In genomic region chr2:101665058-101665702, GRCm38 (mm10) we compare ENCODE assay signal across 8 mouse cellular contexts. TPM values are rescaled to one million over a fixed set of nuclear protein-coding genes. Genes with fewer than 3 reads are reported as not detected.
DNase-seq lines count a peak whose midpoint lies in the region; ATAC-seq and TF ChIP-seq lines count a peak whose summit lies in the region.

No protein-coding gene starts in this region.

- H3K9ac ChIP-seq in hindbrain, embryonic 14.5 days = 0 out of 2 replicates have a peak overlapping the region, but pooled peaks have one; percentile 16

- no peak for DNase-seq in Patski (ENCODE audit: low read depth, low spot score)
- DNase-seq in cerebellum, postnatal 10 days = peak; percentile 89 to 92
- peak; percentile 67 to 68 for DNase-seq in frontal cortex, postnatal 14 days (ENCODE audit: low spot score in 2 of 2)
- peak; percentile 79 for DNase-seq in hindbrain, embryonic 14.5 days (ENCODE audit: low spot score)
- DNase-seq in layer of hippocampus, postnatal 25 days (ENCODE audit: extremely low spot score in 1 of 2, low spot score in 1 of 2) = peak; percentile 41 to 72
- DNase-seq in lung, postnatal 25 days (ENCODE audit: low spot score) = peak; percentile 79
- peak; percentile 74 for DNase-seq in retina, postnatal 7 days (ENCODE audit: low read depth, low spot score)
- DNase-seq in urinary bladder, postnatal 25 days (ENCODE audit: low spot score) = peak; percentile 48

- CTCF ChIA-PET in Patski (lab: Charles Lee) = interaction anchor here (0.9 to 2.0 kb wide), 4 partner anchors 14 to 193 kb away, joined by 3 to 10 read pairs (median 3); partner anchors contain the start of gene Traf6

- H3K36me3 ChIP-seq in hindbrain, embryonic 14.5 days (replicated peaks; ENCODE audit: control insufficient read depth, insufficient read depth) = no peaks in the 10 kb centered on the region

- no peaks in the 10 kb centered on the region for H3K4me1 ChIP-seq in hindbrain, embryonic 14.5 days (replicated peaks; ENCODE audit: control insufficient read depth, insufficient read depth, low read length)

- POLR2A ChIA-PET in Patski (lab: Charles Lee) = no interaction called here

- H3K9me3 ChIP-seq in hindbrain, embryonic 14.5 days (ENCODE audit: control insufficient read depth, low read length) = no peaks in the 10 kb centered on the region

- no peak overlapping the region for H3K4me3 ChIP-seq in hindbrain, embryonic 14.5 days (replicated peaks; ENCODE audit: low read length)

- ATAC-seq in Patski = peak; percentile 88
- ATAC-seq in hindbrain, embryonic 14.5 days (ENCODE audit: low FRiP score) = peak; percentile 76; the same call in 1 of the 2 replicates

- no peak overlapping the region for H3K4me2 ChIP-seq in hindbrain, embryonic 14.5 days (replicated peaks)

- in situ Hi-C loops in Patski (cut with MboI; ENCODE audit: low pct_unique_long_range_greater_than_20kb) = no loop called here

- H3K27me3 ChIP-seq in Patski = peaks cover 45% of the 10 kb centered on the region
- no peaks in the 10 kb centered on the region; the same call in 1 of the 2 replicates for H3K27me3 ChIP-seq in hindbrain, embryonic 14.5 days (ENCODE audit: control insufficient read depth, insufficient read depth, low read length)

- TF ChIP-seq CTCF in Patski (IDR thresholded peaks at IDR 0.05) = peak; percentile 94

- H3K27ac ChIP-seq in hindbrain, embryonic 14.5 days = peak overlapping the region; percentile 36; the same call in 1 of the 2 replicates

- WGBS in hindbrain, embryonic 14.5 days = 20% methylated on average over 9 of the region's 9 CpGs

RNA-seq across cellular contexts. Expression of gene Traf6, which starts 13.0 kb away (rescaled TPM):
- 13.8 TPM for polyA plus RNA-seq in Patski (2021)
- polyA plus RNA-seq in hindbrain, embryonic 14.5 days (2014; fragmentation: Nextera tagmentation; extraction: Ambion mirVana) = 8.0 and 8.5 TPM in 2 replicates
- total RNA-seq in layer of hippocampus, postnatal 25 days (2021) = 10 to 100 TPM; 14.0 to 14.7 TPM

RNA-seq across cellular contexts. Expression of gene B230118H07Rik, which starts 15.8 kb away (rescaled TPM):
- 42.7 TPM for polyA plus RNA-seq in Patski (2021)
- 48.3 and 61.1 TPM in 2 replicates for polyA plus RNA-seq in hindbrain, embryonic 14.5 days (2014; fragmentation: Nextera tagmentation; extraction: Ambion mirVana)
- 10 to 100 TPM; 30.7 to 33.0 TPM for total RNA-seq in layer of hippocampus, postnatal 25 days (2021)

RNA-seq across cellular contexts. Expression of gene Rag1, which starts 15.9 kb away (rescaled TPM):
- polyA plus RNA-seq in Patski (2021) = not detected
- polyA plus RNA-seq in hindbrain, embryonic 14.5 days (2014; fragmentation: Nextera tagmentation; extraction: Ambion mirVana) = 0.23 and 0.32 TPM in 2 replicates
- under 1 TPM; 0.16 to 0.22 TPM for total RNA-seq in layer of hippocampus, postnatal 25 days (2021)

RNA-seq across cellular contexts. Expression of gene Rag2, which starts 40.7 kb away (rescaled TPM):
- not detected for polyA plus RNA-seq in Patski (2021)
- 0.07 and 0.16 TPM in 2 replicates for polyA plus RNA-seq in hindbrain, embryonic 14.5 days (2014; fragmentation: Nextera tagmentation; extraction: Ambion mirVana)
- not detected for total RNA-seq in layer of hippocampus, postnatal 25 days (2021)
